Mouse (Mus musculus) forebrain, postnatal 0 days (tissue): ENCODE data around the gene Fam83c. TPM values are rescaled to one million over a fixed set of nuclear protein-coding genes. Genes with fewer than 3 reads are reported as not detected.
A peak's percentile ranks its signal among the peaks of the same experiment; 100 is the strongest.

Source experiments
- ATAC-seq: fragments of 200-750 bp; cut with Nextera tagmentation; 2 replicates; pipeline ENCODE4 v1.8.0; 2017; ENCODE audit warnings: mild to moderate bottlenecking, moderate library complexity
- DNase-seq: peaks from one replicate; pipeline ENCODE4 v3.0.0-alpha.2; 2015
- H3K27ac ChIP-seq: fragments of 300-500 bp; sonication (generic); 2 replicates; pipeline ENCODE4 v1.5.1; 2014; ENCODE audit warnings: low read depth, mild to moderate bottlenecking, antibody characterized with exemption, low read length, moderate library complexity, mixed read lengths
- H3K27me3 ChIP-seq: fragments of 300-500 bp; sonication (generic); 2 replicates; pipeline ENCODE4 v1.6.1; 2014; ENCODE audit warnings: mild to moderate bottlenecking, low read length, mixed read lengths; ENCODE audit not compliant: insufficient read depth
- H3K36me3 ChIP-seq: fragments of 300-500 bp; sonication (generic); 2 replicates; pipeline ENCODE4 v1.6.1; 2014; ENCODE audit warnings: mild to moderate bottlenecking, moderate library complexity; ENCODE audit not compliant: insufficient read depth
- H3K4me1 ChIP-seq: fragments of 300-500 bp; sonication (generic); 2 replicates; pipeline ENCODE4 v1.6.1; 2014; ENCODE audit warnings: antibody characterized with exemption; ENCODE audit not compliant: insufficient read depth
- H3K4me2 ChIP-seq: fragments of 300-500 bp; sonication (generic); 2 replicates; pipeline ENCODE4 v1.6.1; 2014; ENCODE audit warnings: low read depth, mild to moderate bottlenecking, moderate library complexity
- H3K4me3 ChIP-seq: fragments of 300-500 bp; sonication (generic); 2 replicates; pipeline ENCODE4 v1.5.1; 2014; ENCODE audit warnings: low read depth, low read length, mixed read lengths
- H3K9ac ChIP-seq: fragments of 300-500 bp; sonication (generic); 2 replicates; pipeline ENCODE4 v1.6.1; 2014; ENCODE audit warnings: mild to moderate bottlenecking
- H3K9me3 ChIP-seq: fragments of 300-500 bp; sonication (generic); 2 replicates; pipeline ENCODE4 v1.6.1; 2016; ENCODE audit warnings: low read length
- CTCF ChIP-seq: sonication (generic); IDR thresholded peaks from 2 replicates; pipeline ENCODE4 v1.5.1; 2016; ENCODE audit warnings: antibody characterized with exemption, control low read depth, low read depth
- WGBS: fragments of 180-500 bp; shearing (Covaris S2); extraction: QIAGEN DNeasy Blood & Tissue Kit; methylation state at CpG from one replicate; pipeline ENCODE4 v1.1.7; 2014; 5-methylcytosine and 5-hydroxymethylcytosine counted together
- polyA plus RNA-seq: library from polyadenylated mRNA; unstranded; fragments of >200 nt; fragmentation: Nextera tagmentation; extraction: Ambion mirVana; gene quantifications from 2 replicates; pipeline ENCODE4 v1.2.1, GENCODE M21; 2015
- total RNA-seq: library from RNA; depleted of rRNA; stranded (reverse); fragments of >200 nt; gene quantifications from 2 replicates; pipeline ENCODE4 v1.2.3, GENCODE M21; 2014; rRNA removed

The Fam83c gene
- total RNA-seq: not detected in 2 replicates
- polyA plus RNA-seq: 0.06 and 0.12 TPM in 2 replicates

- Histone ChIP-seq H3K4me1 (no peaks in the 10 kb centered on the region), H3K9ac (no peak within 1 kb of the TSS), H3K4me2 (no peak within 1 kb of the TSS), H3K27me3 (no peaks in the 10 kb centered on the region), H3K27ac (no peak within 1 kb of the TSS), H3K36me3 (no peaks in the 10 kb centered on the region), H3K9me3 (no peaks in the 10 kb centered on the region), H3K4me3 (no peak within 1 kb of the TSS)
- TF ChIP-seq CTCF: no peak
- 67% methylated on average over 9 of the region's 9 CpGs for WGBS
- ATAC-seq (no peak), DNase-seq (no peak)
These were observed at the start of gene Fam83c for GRCm38 (mm10) chr2:155834732-155835131. Gene Fam83c (minus strand): TSS chr2:155834854.

DNA sequence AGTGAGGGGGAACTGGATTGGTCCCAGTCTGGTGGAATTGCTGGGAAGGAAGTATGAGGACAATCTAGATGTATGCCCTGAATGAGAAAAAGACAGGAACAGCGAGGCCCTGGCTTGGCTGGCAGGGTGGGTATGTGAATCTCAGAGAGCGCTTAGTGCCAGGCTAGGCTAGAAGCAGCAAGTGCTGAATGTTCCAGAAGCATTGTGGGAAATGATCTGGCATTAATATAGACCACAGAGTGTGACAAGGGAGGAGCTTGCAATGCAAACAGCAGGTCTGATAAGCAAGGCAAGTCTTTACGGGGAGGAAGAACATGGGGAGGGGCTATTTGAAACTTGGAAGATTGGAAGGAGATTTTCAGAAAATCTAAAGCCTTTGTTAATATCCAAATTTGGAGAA lies 47.4 kb upstream of the Fam83c start:
- WGBS: 79% methylated on average over 3 of the region's 3 CpGs
- DNase-seq (no peak), ATAC-seq (no peak)
- Histone ChIP-seq H3K4me3 (no peak overlapping the region), H3K36me3 (peaks cover 49% of the 10 kb centered on the region), H3K9me3 (no peaks in the 10 kb centered on the region), H3K27ac (no peak overlapping the region), H3K4me2 (no peak overlapping the region), H3K4me1 (no peaks in the 10 kb centered on the region), H3K27me3 (no peaks in the 10 kb centered on the region), H3K9ac (no peak overlapping the region)
- no peak for TF ChIP-seq CTCF

- DNase-seq: no peak
These were observed 44.6 kb upstream of the Fam83c start for GRCm38 (mm10) chr2:155878964-155879876.

GRCm38 (mm10) chr2:155873636-155874035 lies 39.0 kb upstream of the Fam83c start:
- Histone ChIP-seq H3K36me3 (peaks cover 28% of the 10 kb centered on the region; the same call in 1 of the 2 replicates), H3K27ac (no peak overlapping the region), H3K9ac (no peak overlapping the region), H3K9me3 (no peaks in the 10 kb centered on the region), H3K4me3 (no peak overlapping the region), H3K4me2 (no peak overlapping the region), H3K4me1 (0 out of 2 replicates have a peak, but pooled peaks cover 4% of the 10 kb centered on the region), H3K27me3 (no peaks in the 10 kb centered on the region)
- 54% methylated on average over 6 of the region's 6 CpGs for WGBS
- ATAC-seq (no peak), DNase-seq (no peak)
- TF ChIP-seq CTCF: no peak

More at GRCm38 (mm10) chr2:155878964-155879876, 44.6 kb upstream of the Fam83c start:
- 87% methylated on average over 21 of the region's 21 CpGs for WGBS
- H3K27me3 ChIP-seq: no peaks in the 10 kb centered on the region
- TF ChIP-seq CTCF: no peak
- H3K4me2 ChIP-seq: no peak overlapping the region
- no peak overlapping the region for H3K9ac ChIP-seq
- no peak for ATAC-seq
- H3K36me3 ChIP-seq: peaks cover 48% of the 10 kb centered on the region
- no peak overlapping the region for H3K27ac ChIP-seq
- H3K4me3 ChIP-seq: no peak overlapping the region
- H3K9me3 ChIP-seq: no peaks in the 10 kb centered on the region
- H3K4me1 ChIP-seq: no peaks in the 10 kb centered on the region

DNA sequence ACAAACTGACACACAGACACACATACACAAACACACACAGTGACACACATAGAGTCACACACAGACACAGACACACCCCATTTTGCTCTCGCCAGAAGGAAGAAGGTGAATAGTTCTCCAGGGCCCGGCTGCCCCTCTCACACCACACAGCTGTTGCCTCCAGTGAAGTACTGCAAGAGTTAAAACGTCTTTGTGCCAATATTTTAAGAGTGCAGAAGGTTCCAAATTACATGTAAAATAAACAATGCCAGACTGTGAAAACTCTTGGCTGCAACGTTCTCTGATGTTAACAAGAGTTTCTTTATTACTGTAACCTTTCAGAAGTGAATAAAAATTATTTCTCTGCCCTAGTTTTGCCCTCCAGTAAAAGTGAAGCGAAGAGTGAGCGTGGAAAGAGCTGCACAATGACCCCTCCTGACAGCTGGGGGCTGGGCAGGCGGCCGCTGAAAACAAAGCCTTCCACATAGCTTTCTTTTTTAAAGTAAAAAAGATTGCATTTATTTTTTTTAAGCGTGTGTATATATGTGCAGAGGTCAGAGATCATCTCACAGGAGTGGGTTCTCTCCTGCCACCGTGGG lies 38.4 kb upstream of the Fam83c start:
- Histone ChIP-seq H3K4me1 (0 out of 2 replicates have a peak, but pooled peaks cover 4% of the 10 kb centered on the region), H3K27me3 (no peaks in the 10 kb centered on the region), H3K9me3 (no peaks in the 10 kb centered on the region), H3K9ac (no peak overlapping the region), H3K4me2 (no peak overlapping the region), H3K4me3 (no peak overlapping the region), H3K36me3 (peaks cover 30% of the 10 kb centered on the region), H3K27ac (no peak overlapping the region)
- ATAC-seq (peak; percentile 40; the same call in 1 of the 2 replicates), DNase-seq (peak; percentile 43)
- no peak for TF ChIP-seq CTCF
- 35% methylated on average over 10 of the region's 10 CpGs for WGBS

DNA sequence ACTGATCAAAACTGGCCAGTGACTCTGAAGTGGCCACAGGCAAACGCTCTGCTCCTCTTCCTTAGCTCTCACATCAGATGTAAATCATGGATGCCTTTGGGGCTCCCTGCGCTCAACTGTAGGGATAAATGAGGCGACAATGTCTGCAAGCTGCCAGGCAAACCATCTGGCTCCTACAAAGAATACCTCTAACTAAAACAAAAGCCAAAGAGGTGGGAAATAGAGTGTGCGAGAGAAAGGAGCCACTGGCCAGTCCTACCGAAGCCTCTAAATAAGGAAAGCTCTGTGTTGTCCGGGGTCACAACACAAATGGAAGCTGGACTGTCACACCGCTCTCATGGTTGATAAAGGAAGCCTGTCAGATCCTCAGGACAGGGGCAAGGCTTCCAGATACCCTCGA lies 37.8 kb upstream of the Fam83c start:
- peak; percentile 29 for DNase-seq
- Histone ChIP-seq H3K4me3 (no peak overlapping the region), H3K9ac (peak overlapping the region; percentile 22; the same call in 1 of the 2 replicates), H3K36me3 (peaks cover 31% of the 10 kb centered on the region), H3K9me3 (no peaks in the 10 kb centered on the region), H3K27me3 (no peaks in the 10 kb centered on the region), H3K4me2 (no peak overlapping the region), H3K4me1 (0 out of 2 replicates have a peak, but pooled peaks cover 4% of the 10 kb centered on the region), H3K27ac (no peak overlapping the region)
- 39% methylated on average over 8 of the region's 8 CpGs for whole genome bisulfite sequencing
- TF ChIP-seq CTCF: no peak
- ATAC-seq: no peak

- Histone ChIP-seq H3K4me1 (0 out of 2 replicates have a peak, but pooled peaks cover 4% of the 10 kb centered on the region), H3K9ac (no peak overlapping the region), H3K9me3 (no peaks in the 10 kb centered on the region), H3K27ac (no peak overlapping the region), H3K36me3 (peaks cover 14% of the 10 kb centered on the region), H3K4me3 (no peak overlapping the region), H3K4me2 (no peak overlapping the region), H3K27me3 (no peaks in the 10 kb centered on the region)
- no peak for ATAC-seq
- 83% methylated on average over 5 of the region's 5 CpGs for WGBS
- TF ChIP-seq CTCF: no peak
- no peak for DNase-seq
These were observed 35.1 kb upstream of the Fam83c start for GRCm38 (mm10) chr2:155869772-155870171.
